Mouse (Mus musculus) cerebellum, adult 2 months (tissue): ENCODE measurements around the gene Higd1b. TPM values are rescaled to one million over a fixed set of nuclear protein-coding genes. Genes with fewer than 3 reads are reported as not detected.

Experiments
- DNase-seq, 2 experiments: peaks; one replicate each; pipeline ENCODE4 v3.0.0; 2021
- H3K27ac ChIP-seq: fragments of 200-500 bp; 2 replicates; pipeline ENCODE4 v1.5.1; 2012; ENCODE audit warnings: low read length, control low read depth, inconsistent platforms; ENCODE audit not compliant: insufficient read depth
- H3K27me3 ChIP-seq: fragments of 200-500 bp; 2 replicates; pipeline ENCODE4 v1.6.1; 2012; ENCODE audit warnings: inconsistent platforms, mild to moderate bottlenecking, low read length, moderate library complexity; ENCODE audit not compliant: control insufficient read depth, insufficient read depth
- H3K4me1 ChIP-seq: fragments of 200-500 bp; 2 replicates; pipeline ENCODE4 v1.6.1; 2011; ENCODE audit warnings: low read length; ENCODE audit not compliant: control insufficient read depth, insufficient read depth
- H3K4me3 ChIP-seq: fragments of 200-500 bp; replicated peaks from 2 replicates; pipeline ENCODE3; 2011; ENCODE audit warnings: mild to moderate bottlenecking, low read depth, low read length, control low read depth; ENCODE audit not compliant: insufficient read depth
- CTCF ChIP-seq: fragments of 200-500 bp; IDR thresholded peaks from 2 replicates; pipeline ENCODE4 v1.5.1; 2011; ENCODE audit warnings: low read depth, mild to moderate bottlenecking, control low read depth, low read length, moderate library complexity, borderline replicate concordance; ENCODE audit not compliant: insufficient read depth
- POLR2A ChIP-seq: fragments of 200-500 bp; IDR thresholded peaks from 2 replicates; pipeline ENCODE4 v1.6.1; 2011; ENCODE audit warnings: low read length, control low read depth, borderline replicate concordance; ENCODE audit not compliant: insufficient read depth
- WGBS: fragments of 180-500 bp; shearing (Covaris S2); methylation state at CpG from one replicate; pipeline ENCODE4 v1.1.7; 2018; 5-methylcytosine and 5-hydroxymethylcytosine counted together
- polyA plus RNA-seq: library from polyadenylated mRNA; depleted of rRNA; stranded (reverse); fragments of >200 nt; gene quantifications from 2 replicates; pipeline ENCODE4 v1.2.3, GENCODE M21; 2012

The Higd1b gene
- polyA plus RNA-seq, 1 experiment, result 9.6 TPM

GRCm38 (mm10) chr11:102818121-102819020, 17.3 kb upstream of the Higd1b start:
- H3K27ac ChIP-seq, result no peak overlapping the region
- H3K27me3 ChIP-seq, result peaks cover 3% of the 10 kb centered on the region; the same call in 1 of the 2 replicates
- DNase-seq, result peak; percentile 15 to 27
- H3K4me1 ChIP-seq, result no peaks in the 10 kb centered on the region
- TF ChIP-seq CTCF (no peak), POLR2A (no peak)
- WGBS, result 3% methylated on average over 67 of the region's 92 CpGs
- H3K4me3 ChIP-seq, result peak overlapping the region; percentile 60

- H3K4me3 ChIP-seq, result peak within 1 kb of the TSS; percentile 60
- no peak within 1 kb of the TSS for H3K27ac ChIP-seq
- DNase-seq, result peak; percentile 52 to 63
- peaks cover 3% of the 10 kb centered on the region; the same call in 1 of the 2 replicates for H3K27me3 ChIP-seq
- H3K4me1 ChIP-seq, result no peaks in the 10 kb centered on the region
- TF ChIP-seq POLR2A (no peak), CTCF (no peak)
- WGBS, result under 1% methylated on average over 89 of the region's 97 CpGs
Observed at GRCm38 (mm10) chr11:102819021-102819782, 16.4 kb upstream of the Higd1b start, which contains the start of gene Gjc1. TSS of gene Gjc1 (minus strand) at chr11:102819700.

- TF ChIP-seq POLR2A (no peak), CTCF (no peak)
- DNase-seq, result no peak
- Histone ChIP-seq H3K4me1 (no peaks in the 10 kb centered on the region), H3K27me3 (peaks cover 3% of the 10 kb centered on the region; the same call in 1 of the 2 replicates), H3K4me3 (peak overlapping the region; percentile 60), H3K27ac (no peak overlapping the region)
- 16% methylated on average over 14 of the region's 14 CpGs for WGBS
Observed at GRCm38 (mm10) chr11:102819783-102820385, 15.8 kb upstream of the Higd1b start.

- Histone ChIP-seq H3K27ac (no peak overlapping the region), H3K4me1 (no peaks in the 10 kb centered on the region), H3K4me3 (no peak overlapping the region), H3K27me3 (peaks cover 3% of the 10 kb centered on the region; the same call in 1 of the 2 replicates)
- 49% methylated on average over 3 of the region's 3 CpGs for WGBS
- TF ChIP-seq CTCF (no peak), POLR2A (no peak)
- DNase-seq, result no peak
Observed at GRCm38 (mm10) chr11:102820432-102820831, 15.2 kb upstream of the Higd1b start.

- H3K4me3 ChIP-seq, result no peak overlapping the region
- H3K27ac ChIP-seq, result no peak overlapping the region
- TF ChIP-seq CTCF, result no peak
- TF ChIP-seq POLR2A, result no peak
- no peak for DNase-seq
- peaks cover 3% of the 10 kb centered on the region; the same call in 1 of the 2 replicates for H3K27me3 ChIP-seq
- 69% methylated on average over 6 of the region's 6 CpGs for WGBS
- H3K4me1 ChIP-seq, result no peaks in the 10 kb centered on the region
Observed at GRCm38 (mm10) chr11:102821231-102821630, 14.4 kb upstream of the Higd1b start.

- 79% methylated on average over 2 of the region's 2 CpGs for WGBS
- H3K4me3 ChIP-seq, result no peak overlapping the region
- DNase-seq, result no peak
- H3K4me1 ChIP-seq, result no peaks in the 10 kb centered on the region
- no peak for TF ChIP-seq CTCF
- TF ChIP-seq POLR2A, result no peak
- H3K27me3 ChIP-seq, result no peaks in the 10 kb centered on the region
- no peak overlapping the region for H3K27ac ChIP-seq
Observed at GRCm38 (mm10) chr11:102826476-102826875, 9.2 kb upstream of the Higd1b start.

- Histone ChIP-seq H3K4me3 (no peak overlapping the region), H3K27ac (no peak overlapping the region), H3K4me1 (no peaks in the 10 kb centered on the region), H3K27me3 (no peaks in the 10 kb centered on the region)
- no peak for DNase-seq
- 76% methylated on average over 4 of the region's 4 CpGs for WGBS
- TF ChIP-seq CTCF (no peak), POLR2A (no peak)
Observed at GRCm38 (mm10) chr11:102827097-102827496, 8.6 kb upstream of the Higd1b start.

- 75% methylated on average over 4 of the region's 4 CpGs for WGBS
- no peak overlapping the region for H3K27ac ChIP-seq
- H3K4me3 ChIP-seq, result no peak overlapping the region
- TF ChIP-seq POLR2A (no peak), CTCF (no peak)
- DNase-seq, result no peak
- H3K4me1 ChIP-seq, result no peaks in the 10 kb centered on the region
- no peaks in the 10 kb centered on the region for H3K27me3 ChIP-seq
Observed at GRCm38 (mm10) chr11:102830276-102830675, 5.4 kb upstream of the Higd1b start.
